Mouse (Mus musculus): ENCODE results near the gene Timp3. TPM values are rescaled to one million over a fixed set of nuclear protein-coding genes. Genes with fewer than 3 reads are reported as not detected.

Gene Timp3
- total and polyA plus RNA-seq, 3 experiments: 80.2 to 174 (median 154) TPM

- intact Hi-C loops (cut with DNase I): no loop called here
These were observed 98.2 kb downstream of the Timp3 start for GRCm38 (mm10) chr10:86398347-86398720.

More at GRCm38 (mm10) chr10:86398347-86398720, 98.2 kb downstream of the Timp3 start:
- WGBS: 77% methylated on average over 2 of the region's 2 CpGs
- H3K36me3 ChIP-seq (ENCODE audit: control insufficient read depth, insufficient read depth, low read length): no peaks in the 10 kb centered on the region
- H3K27ac ChIP-seq: no peak overlapping the region
- H3K9ac ChIP-seq (ENCODE audit: low read depth, low read length): no peak overlapping the region
- no peaks in the 10 kb centered on the region for H3K4me1 ChIP-seq (ENCODE audit: control insufficient read depth, insufficient read depth, low read length)
- DNase-seq: no peak
- H3K27me3 ChIP-seq (ENCODE audit: control insufficient read depth, insufficient read depth, low read length): no peaks in the 10 kb centered on the region
- H3K79me2 ChIP-seq (replicated peaks; ENCODE audit: control insufficient read depth, insufficient read depth, low read length): no peaks in the 10 kb centered on the region
- H3K4me3 ChIP-seq: no peak overlapping the region
- TF ChIP-seq POLR2A (IDR thresholded peaks at IDR 0.05; ENCODE audit: insufficient read depth, low read depth, low read length): no peak
- TF ChIP-seq CTCF (IDR thresholded peaks at IDR 0.05): no peak
- no peak for TF ChIP-seq EP300 (IDR thresholded peaks at IDR 0.05; ENCODE audit: insufficient read depth, low read depth, low read length)

Other genes with a start within 250 kb of the Timp3 start
- under 1 TPM; 0.31 to 0.75 TPM for gene Syn3, start 198.5 kb downstream of the Timp3 start, total RNA-seq (2021)
- gene Syn3, start 198.5 kb downstream of the Timp3 start, polyA plus RNA-seq (2012; rRNA removed): 0.29 and 0.41 TPM in 2 replicates

Data from heart, adult 2 months (tissue).